ENCODE assay signal across 10 mouse cellular contexts in genomic region chr12:79648812-79649700, GRCm38 (mm10).
DNase-seq lines count a peak whose midpoint lies in the region; ATAC-seq lines count a peak whose summit lies in the region.
"Had no signal": no experiment of that assay in that cellular context is flagged by ENCODE, and none has a peak within 500 bp of the region (broad histone marks: within the 10 kb centered on the region; RNA-seq: fewer than 3 reads in every experiment).

No protein-coding gene starts in this region.

- DNase-seq in CD4-positive, CD25-positive, alpha-beta regulatory T cell, adult 2 months (ENCODE audit: low read depth, low spot score): peak; percentile 65
- DNase-seq in lung, postnatal 10 days: no peak
- no peak for DNase-seq in layer of hippocampus, adult 9-10 months (ENCODE audit: low spot score)
- DNase-seq in gastrocnemius, adult 8-10 months (ENCODE audit: low spot score in 2 of 2): no peak
- DNase-seq: cerebellum, adult 18-20 months; liver, embryonic 13.5 days had no signal

- H3K4me1 ChIP-seq in lung, embryonic 16.5 days (replicated peaks; ENCODE audit: control insufficient read depth, insufficient read depth, low read length): peaks cover 3% of the 10 kb centered on the region; the same call in 1 of the 2 replicates
- H3K4me1 ChIP-seq in intestine, embryonic 15.5 days (replicated peaks): peaks cover 9% of the 10 kb centered on the region; the same call in 1 of the 2 replicates
- H3K4me1 ChIP-seq in neural tube, embryonic 13.5 days (replicated peaks): peaks cover 4% of the 10 kb centered on the region; the same call in 1 of the 2 replicates

- no peak overlapping the region for H3K9ac ChIP-seq in lung, embryonic 16.5 days (ENCODE audit: low read length)
- no peak overlapping the region for H3K9ac ChIP-seq in intestine, embryonic 15.5 days
- no peak overlapping the region for H3K9ac ChIP-seq in neural tube, embryonic 13.5 days
- H3K9ac ChIP-seq: liver, embryonic 13.5 days had no signal

- H3K27me3 ChIP-seq in lung, embryonic 16.5 days (ENCODE audit: control insufficient read depth, insufficient read depth, low read depth, low read length): no peaks in the 10 kb centered on the region
- no peaks in the 10 kb centered on the region for H3K27me3 ChIP-seq in intestine, embryonic 15.5 days (replicated peaks)
- no peaks in the 10 kb centered on the region for H3K27me3 ChIP-seq in neural tube, embryonic 13.5 days
- H3K27me3 ChIP-seq: liver, embryonic 13.5 days had no signal

- no peak overlapping the region for H3K4me3 ChIP-seq in lung, embryonic 16.5 days (ENCODE audit: low read length)
- no peak overlapping the region for H3K4me3 ChIP-seq in intestine, embryonic 15.5 days (replicated peaks)
- no peak overlapping the region for H3K4me3 ChIP-seq in neural tube, embryonic 13.5 days
- H3K4me3 ChIP-seq: liver, embryonic 13.5 days had no signal

- no peaks in the 10 kb centered on the region for H3K36me3 ChIP-seq in lung, embryonic 16.5 days (ENCODE audit: control insufficient read depth, insufficient read depth, low read length)
- H3K36me3 ChIP-seq in intestine, embryonic 15.5 days: no peaks in the 10 kb centered on the region
- H3K36me3 ChIP-seq in neural tube, embryonic 13.5 days: no peaks in the 10 kb centered on the region
- H3K36me3 ChIP-seq: liver, embryonic 13.5 days had no signal

- no peaks in the 10 kb centered on the region for H3K9me3 ChIP-seq in lung, embryonic 16.5 days (ENCODE audit: control insufficient read depth, low read length)
- H3K9me3 ChIP-seq in intestine, embryonic 15.5 days: no peaks in the 10 kb centered on the region
- H3K9me3 ChIP-seq in neural tube, embryonic 13.5 days: no peaks in the 10 kb centered on the region
- H3K9me3 ChIP-seq: liver, embryonic 13.5 days had no signal

- no peak for ATAC-seq in CD4-positive, CD25-positive, alpha-beta regulatory T cell, adult 4 months
- no peak for ATAC-seq in lung, embryonic 16.5 days (ENCODE audit: low read depth)
- ATAC-seq in intestine, embryonic 15.5 days: peak; percentile 55
- ATAC-seq in neural tube, embryonic 13.5 days (ENCODE audit: low read depth): no peak

- WGBS in lung, embryonic 16.5 days: 49% methylated on average over 7 of the region's 7 CpGs
- 67% methylated on average over 7 of the region's 7 CpGs for WGBS in intestine, embryonic 15.5 days
- 37% methylated on average over 7 of the region's 7 CpGs for WGBS in neural tube, embryonic 13.5 days

- H3K4me2 ChIP-seq in lung, embryonic 16.5 days (ENCODE audit: low read depth, low read length): no peak overlapping the region
- no peak overlapping the region for H3K4me2 ChIP-seq in intestine, embryonic 15.5 days (replicated peaks)
- H3K4me2 ChIP-seq in neural tube, embryonic 13.5 days: no peak overlapping the region
- H3K4me2 ChIP-seq: liver, embryonic 13.5 days had no signal

- H3K27ac ChIP-seq in lung, embryonic 16.5 days (ENCODE audit: low read length): peak overlapping the region; percentile 12; the same call in 1 of the 2 replicates
- H3K27ac ChIP-seq in intestine, embryonic 15.5 days: 0 out of 2 replicates have a peak overlapping the region, but pooled peaks have one; percentile 44
- H3K27ac ChIP-seq in neural tube, embryonic 13.5 days (replicated peaks): 0 out of 2 replicates have a peak overlapping the region, but pooled peaks have one; percentile 42
- H3K27ac ChIP-seq: liver, embryonic 13.5 days had no signal
